Mouse (Mus musculus) embryonic facial prominence, embryonic 11.5 days (tissue): Measurements from ENCODE around the gene Rsu1. TPM values are rescaled to one million over a fixed set of nuclear protein-coding genes. Genes with fewer than 3 reads are reported as not detected.

Source experiments
- polyA plus RNA-seq: library from polyadenylated mRNA; unstranded; fragments of >200 nt; fragmentation: Nextera tagmentation; extraction: Ambion mirVana; gene quantifications from 2 replicates; pipeline ENCODE4 v1.2.1, GENCODE M21; 2014

Rsu1 gene
- polyA plus RNA-seq, 1 experiment from 2014 or later, result 107 TPM

Other genes starting within 250 kb of the Rsu1 start
- gene Cubn, start 220.4 kb upstream of the Rsu1 start, polyA plus RNA-seq, result 0.20 and 0.32 TPM in 2 replicates